Mouse (Mus musculus) cortical plate, adult 2 months (tissue): ENCODE results near the gene Dnase2b.

ENCODE experiments used
- CTCF ChIP-seq: fragments of 200-500 bp; IDR thresholded peaks from 2 replicates; pipeline ENCODE4 v1.5.1; 2011; ENCODE audit warnings: mild to moderate bottlenecking, control low read depth, low read length; ENCODE audit not compliant: insufficient read depth; ENCODE audit errors: extremely low read depth
- POLR2A ChIP-seq: fragments of 200-500 bp; IDR thresholded peaks from 2 replicates; pipeline ENCODE4 v1.6.1; 2011; ENCODE audit warnings: mild to moderate bottlenecking, low read length, control low read depth; ENCODE audit not compliant: insufficient read depth; ENCODE audit errors: extremely low read depth

DNA sequence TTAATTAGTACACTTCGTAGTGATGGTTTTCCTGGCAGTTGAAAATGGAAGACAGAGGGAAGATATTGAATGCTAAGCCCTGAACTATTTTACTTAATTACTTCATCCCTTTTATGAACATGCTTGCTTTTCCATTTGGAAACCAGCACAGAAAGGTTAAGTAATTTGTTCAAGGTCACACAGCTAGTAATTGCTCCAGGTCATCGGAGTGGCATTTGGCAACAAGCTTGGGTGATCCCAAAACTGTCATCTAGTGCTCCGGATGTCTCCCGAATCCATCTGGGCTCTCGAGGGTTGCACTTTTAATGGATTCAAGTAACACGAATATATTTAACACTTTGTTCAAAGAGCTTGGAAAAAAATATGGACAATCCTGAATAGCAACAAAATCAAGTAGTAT is 44.5 kb downstream of the Dnase2b start:
- TF ChIP-seq POLR2A (no peak), CTCF (no peak)
